Mouse (Mus musculus): ENCODE measurements around the gene Rassf2.

Gene Rassf2

DNA sequence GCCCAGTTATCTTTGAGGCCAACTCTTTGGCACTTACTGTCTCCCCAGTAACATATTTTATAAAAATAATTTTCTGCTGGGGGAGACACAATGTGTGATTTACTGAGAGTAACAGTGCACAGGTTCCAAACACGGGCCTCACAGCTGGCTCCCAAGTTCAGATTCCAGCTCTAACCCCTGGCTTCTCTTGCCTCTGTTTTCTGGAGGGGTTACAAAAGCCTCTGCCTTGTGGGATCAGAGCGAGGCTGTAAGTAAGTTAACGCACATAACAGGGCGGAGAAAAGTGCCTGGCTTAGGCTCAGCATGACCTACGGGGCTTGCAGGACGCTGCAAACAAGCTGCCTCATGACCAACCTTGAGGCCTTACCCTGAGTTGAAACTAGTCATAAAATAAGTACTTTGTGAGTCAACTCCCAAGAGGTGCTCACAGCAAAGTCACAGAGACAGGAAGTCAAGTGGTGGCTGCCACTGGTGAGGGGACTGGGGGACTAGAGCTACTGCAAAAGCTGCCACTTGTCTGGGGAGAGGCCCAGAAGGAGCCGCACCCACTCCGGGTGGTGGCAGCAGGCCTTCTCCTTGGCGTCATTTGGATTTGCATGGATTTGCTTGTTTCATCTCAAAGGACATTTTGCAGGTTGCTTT lies 25.4 kb downstream of the Rassf2 start:
- no peak for DNase-seq

DNA sequence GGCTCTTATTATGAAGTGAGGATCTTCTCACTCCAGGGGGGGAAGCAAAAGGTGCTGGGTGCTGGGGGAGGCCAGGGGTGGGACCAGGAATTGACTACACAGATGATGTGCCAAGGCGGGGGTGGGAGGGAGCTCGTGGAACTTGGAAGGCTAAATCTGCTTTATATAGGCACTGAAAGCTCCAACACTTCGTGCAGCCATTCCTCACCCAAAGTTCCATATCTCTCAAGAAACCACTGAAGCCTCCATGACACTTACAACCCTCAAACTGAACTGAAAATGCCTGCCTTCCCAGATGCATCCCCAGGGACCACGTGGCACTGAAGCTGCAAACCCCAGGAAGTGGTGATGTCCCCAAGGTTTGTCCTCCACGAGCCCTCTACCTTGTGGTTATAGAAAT lies 26.1 kb downstream of the Rassf2 start:
- DNase-seq, result no peak

- DNase-seq, result no peak
Measured at GRCm38 (mm10) chr2:132001696-132002334, 28.2 kb downstream of the Rassf2 start.

DNA sequence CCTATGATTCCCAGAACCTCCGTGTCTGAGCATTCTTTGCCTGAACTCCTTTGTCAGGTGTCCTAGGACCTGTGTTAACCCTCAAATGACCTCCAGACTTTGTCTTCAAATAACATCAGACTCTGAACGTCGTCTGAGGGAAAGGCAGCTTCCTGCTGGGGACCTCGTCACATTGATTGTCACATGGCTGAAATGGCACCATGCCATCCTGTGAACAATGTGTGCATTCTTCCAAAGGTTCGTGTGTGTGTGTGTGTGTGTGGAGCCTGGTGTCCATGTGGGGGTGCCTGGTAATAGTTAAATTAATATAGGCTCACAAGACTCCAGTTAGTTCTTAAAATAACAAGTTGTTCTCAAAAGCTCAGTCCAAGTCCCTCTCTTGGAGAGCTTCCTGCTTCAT lies 32.7 kb downstream of the Rassf2 start:
- DNase-seq, result no peak

GRCm38 (mm10) chr2:131996369-131996768 lies 33.7 kb downstream of the Rassf2 start:
- DNase-seq, result no peak

DNA sequence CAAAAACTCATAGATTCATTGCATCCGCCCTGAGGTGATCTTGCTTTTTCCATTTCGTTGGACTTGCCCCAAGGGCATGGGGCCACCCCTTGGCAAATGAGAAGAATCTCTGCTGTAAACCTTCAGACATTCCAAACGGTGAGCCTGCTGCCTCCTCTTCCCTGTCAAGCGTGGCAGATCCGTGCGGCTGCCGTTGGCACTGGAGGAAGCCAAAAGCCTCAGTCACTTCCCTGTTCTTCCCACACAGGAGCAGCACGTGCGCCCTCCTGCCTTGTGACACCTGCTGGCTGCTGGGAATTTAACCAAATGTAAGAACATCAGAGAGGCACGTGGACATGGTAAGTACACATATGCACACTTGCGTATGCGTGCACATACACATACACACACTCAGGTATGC lies 34.3 kb downstream of the Rassf2 start:
- no peak for DNase-seq

GRCm38 (mm10) chr2:131994971-131995370 lies 35.1 kb downstream of the Rassf2 start:
- DNase-seq, result no peak

DNA sequence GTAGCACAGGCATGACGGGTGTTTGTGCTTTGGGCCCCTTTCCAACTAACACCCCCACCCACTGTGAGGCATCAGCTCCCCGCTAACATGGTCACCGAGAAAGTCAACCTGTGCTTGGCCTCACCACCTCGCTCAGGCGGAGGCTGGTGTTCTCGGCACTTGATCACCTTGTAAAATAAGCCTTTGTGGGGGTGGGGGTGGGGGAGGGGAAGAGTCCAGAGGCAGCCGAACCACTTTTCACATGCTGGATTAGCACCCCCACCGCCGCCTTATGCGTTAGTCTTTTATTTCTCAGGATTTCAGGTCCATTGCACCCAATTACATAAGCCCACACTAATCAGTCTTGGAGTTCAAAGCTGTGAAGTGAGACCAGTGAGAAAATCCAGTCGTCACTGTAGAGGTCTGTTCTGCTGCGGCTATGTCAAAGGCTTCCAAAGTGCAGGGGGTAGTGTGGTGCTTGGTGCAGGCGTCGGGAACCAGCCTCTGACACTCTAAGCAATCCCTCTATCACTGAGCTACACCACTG lies 36.4 kb downstream of the Rassf2 start:
- no peak for DNase-seq

DNA sequence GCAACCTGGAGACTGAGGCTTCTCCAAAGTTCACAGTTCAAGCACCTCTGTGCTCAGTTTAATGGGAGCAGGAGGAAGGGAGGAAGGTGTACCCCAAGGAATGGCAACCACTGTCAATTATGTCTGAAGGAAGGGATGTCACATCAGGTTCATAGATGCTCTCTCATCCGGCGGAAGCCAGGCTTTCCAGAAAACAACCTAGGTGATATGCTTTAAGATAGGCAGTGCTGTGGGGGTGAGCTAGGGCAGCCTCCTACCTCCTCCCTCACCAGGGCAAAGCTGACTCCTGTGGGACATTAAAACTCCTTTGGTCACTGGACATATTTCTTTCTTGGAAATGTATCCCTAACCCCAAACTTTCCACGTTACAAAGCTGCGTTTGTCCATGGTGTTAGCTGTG lies 36.9 kb downstream of the Rassf2 start:
- DNase-seq, result no peak

DNA sequence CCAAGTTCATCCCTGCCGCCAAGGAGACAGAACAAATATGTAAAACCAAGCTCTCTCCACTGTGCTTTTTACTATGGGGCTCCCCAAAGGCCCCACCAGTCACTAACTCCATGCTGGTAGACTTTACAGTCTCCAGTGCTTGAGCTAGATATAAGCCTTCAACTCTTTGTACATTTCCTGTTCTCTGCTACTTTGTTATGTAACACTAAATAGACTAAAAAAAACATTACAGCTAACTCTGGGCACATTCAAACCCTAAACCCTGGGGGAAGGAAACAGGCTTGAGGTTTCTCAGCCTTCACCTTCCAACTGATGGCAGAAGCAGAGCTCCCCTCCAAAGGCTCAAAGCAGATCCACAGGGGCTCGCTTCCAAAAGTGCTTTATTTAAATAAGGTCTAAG lies 37.6 kb downstream of the Rassf2 start:
- DNase-seq, result no peak

DNA sequence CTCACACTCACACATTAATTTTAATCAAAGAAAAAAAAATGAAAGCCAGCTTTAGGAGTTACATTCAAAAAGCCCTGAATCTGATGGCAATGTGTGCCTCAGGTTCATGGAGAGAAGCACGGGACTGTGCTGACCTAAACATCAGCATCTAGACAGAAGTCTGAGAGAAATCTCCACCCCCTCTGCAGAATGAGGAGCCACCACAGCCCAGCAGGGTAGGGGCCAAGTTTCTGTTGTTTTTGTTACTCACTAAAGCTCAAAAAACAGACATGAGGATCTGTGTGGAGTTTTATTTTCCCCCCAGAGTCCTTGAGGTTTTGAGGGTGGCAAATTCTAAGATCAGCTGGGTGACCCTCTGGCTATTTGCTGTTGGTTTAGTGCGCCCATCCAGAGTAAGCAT lies 41.5 kb downstream of the Rassf2 start:
- no peak for DNase-seq

DNA sequence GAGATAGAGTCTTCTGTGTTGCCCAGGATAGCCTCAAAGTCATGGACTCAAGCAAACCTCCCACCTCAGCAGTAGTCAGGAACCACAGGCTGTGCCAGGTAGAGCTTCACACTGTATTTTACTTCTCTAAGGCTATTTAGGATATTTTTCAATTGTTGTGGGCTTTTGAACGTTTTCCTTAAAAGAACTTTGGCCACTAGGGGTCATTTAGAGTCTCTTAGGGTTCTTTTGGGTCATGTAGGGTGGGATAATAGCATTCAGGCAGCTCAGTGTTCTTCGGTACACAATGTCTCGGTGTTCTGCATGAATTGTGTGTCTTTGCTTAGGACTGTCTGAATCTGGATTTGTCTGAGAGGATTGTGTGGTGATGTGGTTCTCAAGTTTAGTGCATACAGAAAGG lies 42.1 kb downstream of the Rassf2 start:
- DNase-seq, result no peak

GRCm38 (mm10) chr2:131982546-131983196 lies 47.4 kb downstream of the Rassf2 start:
- peak; percentile 52 for DNase-seq

DNA sequence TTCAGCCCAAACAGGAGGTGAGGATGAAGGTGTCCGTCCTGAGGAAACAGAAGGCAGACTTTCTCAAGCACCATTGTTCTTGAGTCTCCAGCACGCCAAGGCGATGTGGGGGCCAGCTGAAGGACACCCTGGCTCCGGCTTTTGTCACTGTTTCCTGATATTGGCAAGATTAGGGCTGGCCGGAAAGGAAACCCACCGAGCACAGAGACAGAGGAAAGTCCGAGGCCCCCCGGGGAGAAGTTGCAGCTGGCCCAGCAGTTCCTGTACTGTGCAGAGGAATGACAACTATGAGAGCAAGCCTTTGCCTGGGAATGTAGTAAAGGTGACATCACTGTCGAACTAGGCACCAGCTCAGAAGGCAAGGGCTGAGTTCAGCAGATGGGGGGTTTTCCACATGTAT lies 49.2 kb downstream of the Rassf2 start:
- DNase-seq, result no peak

GRCm38 (mm10) chr2:131976663-131977062 lies 53.4 kb downstream of the Rassf2 start:
- no peak for DNase-seq

DNA sequence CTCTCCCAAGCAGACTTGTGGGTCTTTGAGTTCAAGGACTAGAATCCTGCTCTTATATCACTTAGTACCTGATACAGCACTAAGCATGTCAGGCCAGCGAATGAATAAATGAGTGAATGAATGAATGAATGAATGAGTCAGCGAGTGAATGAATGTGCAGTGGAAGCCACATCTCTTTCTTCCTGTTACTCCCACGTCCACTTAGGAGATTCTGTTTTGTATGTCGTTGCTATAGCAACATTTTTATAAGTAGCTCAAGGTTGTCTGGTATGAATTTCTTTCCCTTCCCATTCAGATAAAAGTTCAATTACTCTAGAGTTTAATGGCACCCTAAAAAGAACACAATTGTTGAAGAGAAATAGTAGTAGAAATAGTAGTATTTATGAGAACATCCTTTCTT lies 59.0 kb downstream of the Rassf2 start:
- no peak for DNase-seq

DNA sequence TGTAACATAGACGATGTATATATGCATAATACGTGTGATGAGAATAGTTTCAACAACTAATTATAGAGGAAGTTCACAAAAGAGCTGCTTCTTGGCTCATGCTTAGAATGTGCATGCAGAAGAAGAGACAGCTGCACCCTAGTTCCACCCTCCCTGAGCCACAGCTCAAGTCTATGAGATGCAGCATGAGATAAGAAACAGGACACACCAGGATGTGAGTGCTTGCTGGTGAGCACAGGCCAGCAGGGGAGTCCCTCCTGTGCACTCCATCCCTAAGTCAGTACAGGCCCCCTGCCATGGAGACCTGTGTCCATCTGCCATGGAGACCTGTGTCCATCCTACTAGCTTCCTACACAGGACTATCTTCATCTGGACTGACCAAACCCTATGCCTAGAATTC lies 59.5 kb downstream of the Rassf2 start:
- no peak for DNase-seq

- DNase-seq, result no peak
Measured at GRCm38 (mm10) chr2:131961671-131962070, 68.4 kb downstream of the Rassf2 start.

GRCm38 (mm10) chr2:131957731-131958222 lies 72.3 kb downstream of the Rassf2 start:
- DNase-seq, result no peak

GRCm38 (mm10) chr2:131956336-131957256 lies 73.5 kb downstream of the Rassf2 start:
- no peak for DNase-seq

GRCm38 (mm10) chr2:131955264-131955663 lies 74.8 kb downstream of the Rassf2 start:
- no peak for DNase-seq

- DNase-seq, result no peak
Measured at GRCm38 (mm10) chr2:131954835-131955234, 75.2 kb downstream of the Rassf2 start.

DNA sequence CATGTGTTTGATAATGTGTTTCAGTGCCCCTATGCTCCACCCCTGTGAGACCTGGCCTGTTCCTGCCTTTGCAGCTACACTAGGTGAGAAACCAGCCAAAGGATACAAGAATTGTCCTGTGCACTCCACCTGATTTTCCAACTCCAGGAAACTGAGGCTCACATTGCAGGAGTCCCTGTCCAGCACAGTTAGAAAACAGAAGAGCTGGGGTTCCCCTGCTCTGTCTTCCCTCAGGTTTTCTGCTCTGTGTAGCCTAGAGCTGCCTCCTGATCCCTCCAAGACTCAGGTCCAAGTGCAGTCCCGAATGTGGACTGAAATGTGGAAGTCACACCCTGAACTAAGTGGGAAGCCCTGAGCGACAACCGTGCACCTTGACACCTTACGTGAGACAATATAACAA lies 76.3 kb downstream of the Rassf2 start:
- DNase-seq, result no peak
